Mouse (Mus musculus) liver, adult 2 months (tissue): ENCODE data around the gene Ndufaf3.

Experiments used
- CTCF ChIP-seq: fragments of 200-500 bp; IDR thresholded peaks from 2 replicates; pipeline ENCODE4 v1.5.1; 2011; ENCODE audit warnings: low read depth, low read length, control low read depth
- POLR2A ChIP-seq: fragments of 200-500 bp; IDR thresholded peaks from 2 replicates; pipeline ENCODE4 v1.6.1; 2011; ENCODE audit warnings: low read length, control low read depth; ENCODE audit not compliant: insufficient read depth; ENCODE audit errors: extremely low read depth

DNA sequence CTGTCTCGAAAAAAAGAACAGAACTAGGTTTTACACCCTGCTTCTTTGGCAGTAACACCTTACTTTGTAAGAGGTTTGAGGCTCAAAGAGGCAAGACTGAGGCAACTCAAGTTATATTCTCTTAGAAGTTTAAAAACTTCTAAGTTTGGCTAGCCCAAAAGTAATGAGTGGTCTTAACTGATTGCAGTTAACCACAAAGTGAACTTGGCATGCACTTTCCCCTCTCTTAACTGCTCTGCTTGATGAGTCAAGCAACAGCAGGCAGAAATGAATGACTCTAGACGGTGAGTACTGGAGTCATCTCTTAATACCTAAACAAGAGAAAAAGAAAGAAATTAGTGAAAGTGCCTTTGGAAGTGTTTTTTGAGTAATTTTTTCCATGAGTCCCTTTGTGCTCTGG, 45.6 kb downstream of the Ndufaf3 start:
- TF ChIP-seq CTCF = no peak
- TF ChIP-seq POLR2A = no peak
